Mouse (Mus musculus): ENCODE measurements around the gene Dync1i1. TPM values are rescaled to one million over a fixed set of nuclear protein-coding genes. Genes with fewer than 3 reads are reported as not detected.
"Not testable (repeated sequence)": the region's sequence is repeated elsewhere in the genome, so short reads cannot be mapped to it uniquely, and the experiment has no call there.

The Dync1i1 gene
- polyA plus RNA-seq, 1 experiment from 2014 or later: 0.71 TPM

GRCm38 (mm10) chr6:5718955-5719354 is 6.5 kb upstream of the Dync1i1 start:
- Histone ChIP-seq H3K9ac (no peak overlapping the region), H3K4me3 (ENCODE audit: low read depth, low read length) (no peak overlapping the region), H3K4me1 (ENCODE audit: insufficient read depth) (no peaks in the 10 kb centered on the region), H3K4me2 (no peak overlapping the region), H3K9me3 (ENCODE audit: low read depth, low read length) (no peaks in the 10 kb centered on the region), H3K27me3 (ENCODE audit: insufficient read depth, low read length) (no peaks in the 10 kb centered on the region), H3K27ac (ENCODE audit: low read depth) (no peak overlapping the region), H3K36me3 (ENCODE audit: insufficient read depth) (no peaks in the 10 kb centered on the region)
- TF ChIP-seq CTCF (IDR thresholded peaks at IDR 0.05; ENCODE audit: low read depth): no peak
- ATAC-seq (ENCODE audit: insufficient read depth) (no peak), DNase-seq (no peak)
- 38% methylated on average over 2 of the region's 2 CpGs for WGBS

GRCm38 (mm10) chr6:5720716-5721115 is 4.7 kb upstream of the Dync1i1 start:
- not testable (repeated sequence) for H3K4me2 ChIP-seq; H3K27me3 ChIP-seq (ENCODE audit: insufficient read depth, low read length); ATAC-seq (ENCODE audit: insufficient read depth); H3K27ac ChIP-seq (ENCODE audit: low read depth); H3K4me3 ChIP-seq (ENCODE audit: low read depth, low read length); H3K9ac ChIP-seq; H3K4me1 ChIP-seq (ENCODE audit: insufficient read depth); H3K36me3 ChIP-seq (ENCODE audit: insufficient read depth); H3K9me3 ChIP-seq (ENCODE audit: low read depth, low read length)
- peak; percentile 57 for DNase-seq

GRCm38 (mm10) chr6:5723986-5724385 is 1.5 kb upstream of the Dync1i1 start:
- Histone ChIP-seq H3K9me3 (ENCODE audit: low read depth, low read length) (no peaks in the 10 kb centered on the region), H3K9ac (no peak overlapping the region), H3K36me3 (ENCODE audit: insufficient read depth) (no peaks in the 10 kb centered on the region), H3K4me2 (no peak overlapping the region), H3K27me3 (ENCODE audit: insufficient read depth, low read length) (peaks cover 18% of the 10 kb centered on the region), H3K27ac (ENCODE audit: low read depth) (no peak overlapping the region), H3K4me1 (ENCODE audit: insufficient read depth) (no peaks in the 10 kb centered on the region), H3K4me3 (ENCODE audit: low read depth, low read length) (no peak overlapping the region)
- no peak for TF ChIP-seq CTCF (IDR thresholded peaks at IDR 0.05; ENCODE audit: low read depth)
- no peak for DNase-seq
- ATAC-seq (ENCODE audit: insufficient read depth): no peak
- WGBS: 74% methylated on average over 1 of the region's 1 CpGs

- H3K4me3 ChIP-seq (ENCODE audit: low read depth, low read length): peak overlapping the region; percentile 38
- H3K36me3 ChIP-seq (ENCODE audit: insufficient read depth): no peaks in the 10 kb centered on the region
- no peak overlapping the region for H3K27ac ChIP-seq (ENCODE audit: low read depth)
- ATAC-seq (ENCODE audit: insufficient read depth) (peak; percentile 36; the same call in 1 of the 2 replicates), DNase-seq (peak; percentile 6)
- H3K4me2 ChIP-seq: peak overlapping the region; percentile 82
- no peaks in the 10 kb centered on the region for H3K4me1 ChIP-seq (ENCODE audit: insufficient read depth)
- H3K9me3 ChIP-seq (ENCODE audit: low read depth, low read length): no peaks in the 10 kb centered on the region
- H3K27me3 ChIP-seq (ENCODE audit: insufficient read depth, low read length): peaks cover 18% of the 10 kb centered on the region
- H3K9ac ChIP-seq: peak overlapping the region; percentile 32; the same call in 1 of the 2 replicates
- no peak for TF ChIP-seq CTCF (IDR thresholded peaks at IDR 0.05; ENCODE audit: low read depth)
- 7% methylated on average over 10 of the region's 10 CpGs for WGBS
These were observed 815 bp downstream of the Dync1i1 start for GRCm38 (mm10) chr6:5726237-5726670.

GRCm38 (mm10) chr6:5733217-5733616 is 7.8 kb downstream of the Dync1i1 start:
- Histone ChIP-seq H3K27me3 (ENCODE audit: insufficient read depth, low read length) (no peaks in the 10 kb centered on the region), H3K27ac (ENCODE audit: low read depth) (no peak overlapping the region), H3K4me3 (ENCODE audit: low read depth, low read length) (no peak overlapping the region), H3K4me2 (no peak overlapping the region), H3K36me3 (ENCODE audit: insufficient read depth) (no peaks in the 10 kb centered on the region), H3K9ac (no peak overlapping the region), H3K4me1 (ENCODE audit: insufficient read depth) (no peaks in the 10 kb centered on the region), H3K9me3 (ENCODE audit: low read depth, low read length) (no peaks in the 10 kb centered on the region)
- WGBS: 75% methylated on average over 3 of the region's 3 CpGs
- DNase-seq (no peak), ATAC-seq (ENCODE audit: insufficient read depth) (no peak)
- no peak for TF ChIP-seq CTCF (IDR thresholded peaks at IDR 0.05; ENCODE audit: low read depth)

GRCm38 (mm10) chr6:5734398-5734797 is 9.0 kb downstream of the Dync1i1 start:
- no peak overlapping the region for H3K4me3 ChIP-seq (ENCODE audit: low read depth, low read length)
- TF ChIP-seq CTCF (IDR thresholded peaks at IDR 0.05; ENCODE audit: low read depth): no peak
- no peak overlapping the region for H3K4me2 ChIP-seq
- H3K36me3 ChIP-seq (ENCODE audit: insufficient read depth): no peaks in the 10 kb centered on the region
- DNase-seq (no peak), ATAC-seq (ENCODE audit: insufficient read depth) (no peak)
- H3K9ac ChIP-seq: no peak overlapping the region
- no peak overlapping the region for H3K27ac ChIP-seq (ENCODE audit: low read depth)
- no peaks in the 10 kb centered on the region for H3K4me1 ChIP-seq (ENCODE audit: insufficient read depth)
- no peaks in the 10 kb centered on the region for H3K27me3 ChIP-seq (ENCODE audit: insufficient read depth, low read length)
- H3K9me3 ChIP-seq (ENCODE audit: low read depth, low read length): no peaks in the 10 kb centered on the region

- no peak overlapping the region for H3K4me3 ChIP-seq (ENCODE audit: low read depth, low read length)
- DNase-seq: no peak
- H3K9me3 ChIP-seq (ENCODE audit: low read depth, low read length): no peaks in the 10 kb centered on the region
- WGBS: 78% methylated on average over 1 of the region's 1 CpGs
- H3K27ac ChIP-seq (ENCODE audit: low read depth): no peak overlapping the region
- no peak overlapping the region for H3K9ac ChIP-seq
- no peaks in the 10 kb centered on the region for H3K4me1 ChIP-seq (ENCODE audit: insufficient read depth)
- no peaks in the 10 kb centered on the region for H3K27me3 ChIP-seq (ENCODE audit: insufficient read depth, low read length)
- ATAC-seq (ENCODE audit: insufficient read depth): no peak
- no peak overlapping the region for H3K4me2 ChIP-seq
- TF ChIP-seq CTCF (IDR thresholded peaks at IDR 0.05; ENCODE audit: low read depth): no peak
- H3K36me3 ChIP-seq (ENCODE audit: insufficient read depth): no peaks in the 10 kb centered on the region
These were observed 9.4 kb downstream of the Dync1i1 start for GRCm38 (mm10) chr6:5734862-5735261.

- Histone ChIP-seq H3K4me1 (ENCODE audit: insufficient read depth) (no peaks in the 10 kb centered on the region), H3K27me3 (ENCODE audit: insufficient read depth, low read length) (no peaks in the 10 kb centered on the region), H3K9me3 (ENCODE audit: low read depth, low read length) (no peaks in the 10 kb centered on the region), H3K4me2 (no peak overlapping the region), H3K27ac (ENCODE audit: low read depth) (no peak overlapping the region), H3K36me3 (ENCODE audit: insufficient read depth) (no peaks in the 10 kb centered on the region), H3K9ac (no peak overlapping the region), H3K4me3 (ENCODE audit: low read depth, low read length) (no peak overlapping the region)
- DNase-seq (no peak), ATAC-seq (ENCODE audit: insufficient read depth) (no peak)
- no peak for TF ChIP-seq CTCF (IDR thresholded peaks at IDR 0.05; ENCODE audit: low read depth)
- whole genome bisulfite sequencing: 77% methylated on average over 7 of the region's 7 CpGs
These were observed 14.3 kb downstream of the Dync1i1 start for GRCm38 (mm10) chr6:5739711-5740110.

All from lung, embryonic 14.5 days (tissue).